Mouse (Mus musculus): ENCODE data around the gene Rmi2.

DNA sequence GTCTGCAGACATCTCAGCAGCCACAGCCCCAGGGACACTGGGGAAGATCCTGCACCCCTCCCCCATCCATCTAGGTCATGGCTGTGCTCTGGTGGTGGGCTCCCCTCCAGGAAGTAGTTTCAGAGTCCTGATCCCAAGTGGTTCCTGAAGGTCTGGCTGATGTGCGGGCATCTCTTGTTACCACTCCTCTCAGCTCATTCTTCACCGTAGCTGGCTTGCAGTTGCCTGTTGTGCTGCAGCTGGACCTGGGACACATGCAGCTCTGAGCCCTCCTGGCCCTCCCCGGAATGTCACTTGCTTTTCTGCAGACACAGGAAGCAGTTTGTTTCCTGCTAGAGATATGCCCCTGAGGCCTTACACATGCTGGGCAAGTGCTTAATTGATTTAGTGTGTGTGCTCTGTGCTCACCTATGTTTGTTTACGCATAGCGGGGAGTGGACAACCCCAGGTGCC lies 70.8 kb downstream of the Rmi2 start:
- no peak for TF ChIP-seq CTCF (conservative IDR thresholded peaks at IDR 0.05; ENCODE audit: low read length)
- TF ChIP-seq NANOG (IDR thresholded peaks at IDR 0.05; ENCODE audit: borderline replicate concordance, low read length), result no peak
